Mouse (Mus musculus) liver, embryonic 14.5 days (tissue): ENCODE results near the gene Fam163a.

Experiments
- CTCF ChIP-seq: IDR thresholded peaks from 2 replicates; pipeline ENCODE4 v1.5.1; 2016; ENCODE audit warnings: antibody characterized with exemption, low read depth, control low read depth
- EP300 ChIP-seq: IDR thresholded peaks from 2 replicates; pipeline ENCODE4 v1.6.1; 2016; ENCODE audit warnings: antibody characterized with exemption, low read depth

GRCm38 (mm10) chr1:156076474-156076873 lies 128.4 kb downstream of the Fam163a start:
- TF ChIP-seq CTCF (no peak), EP300 (no peak)
